Mouse (Mus musculus) bone marrow, adult 2 months (tissue): ENCODE measurements around the gene Fbxw4. TPM values are rescaled to one million over a fixed set of nuclear protein-coding genes. Genes with fewer than 3 reads are reported as not detected.

ENCODE experiments used
- H3K27ac ChIP-seq: fragments of 200-500 bp; 2 replicates; pipeline ENCODE4 v1.5.1; 2012; ENCODE audit warnings: low read depth, mild to moderate bottlenecking, control low read depth, inconsistent platforms, low read length; ENCODE audit not compliant: control insufficient read depth, poor library complexity, insufficient read depth
- H3K4me1 ChIP-seq: fragments of 200-500 bp; 2 replicates; pipeline ENCODE4 v1.6.1; 2011; ENCODE audit warnings: low read length; ENCODE audit not compliant: control insufficient read depth, insufficient read depth
- H3K4me3 ChIP-seq: fragments of 200-500 bp; replicated peaks from 2 replicates; pipeline ENCODE3; 2011; ENCODE audit warnings: mild to moderate bottlenecking, low read depth, low read length, control low read depth; ENCODE audit not compliant: control insufficient read depth
- CTCF ChIP-seq: fragments of 200-500 bp; IDR thresholded peaks from 2 replicates; pipeline ENCODE4 v1.5.1; 2011; ENCODE audit warnings: low read length, control low read depth; ENCODE audit not compliant: control insufficient read depth, insufficient read depth
- POLR2A ChIP-seq: fragments of 200-500 bp; IDR thresholded peaks from 2 replicates; pipeline ENCODE4 v1.6.1; 2011; ENCODE audit warnings: low read depth, mild to moderate bottlenecking, control low read depth, low read length, borderline replicate concordance; ENCODE audit not compliant: control insufficient read depth
- WGBS: fragments of 180-500 bp; shearing (Covaris S2); methylation state at CpG from one replicate; pipeline ENCODE4 v1.1.7; 2018; 5-methylcytosine and 5-hydroxymethylcytosine counted together
- polyA plus RNA-seq: library from polyadenylated mRNA; stranded (reverse); fragments of >200 nt; gene quantifications from 2 replicates; pipeline ENCODE4 v1.2.4, GENCODE M21; 2011; ENCODE audit warnings: low replicate concordance; ENCODE audit not compliant: missing spikeins, insufficient read depth, insufficient read length

Gene Fbxw4
- polyA plus RNA-seq = 22.4 and 26.2 TPM in 2 replicates

DNA sequence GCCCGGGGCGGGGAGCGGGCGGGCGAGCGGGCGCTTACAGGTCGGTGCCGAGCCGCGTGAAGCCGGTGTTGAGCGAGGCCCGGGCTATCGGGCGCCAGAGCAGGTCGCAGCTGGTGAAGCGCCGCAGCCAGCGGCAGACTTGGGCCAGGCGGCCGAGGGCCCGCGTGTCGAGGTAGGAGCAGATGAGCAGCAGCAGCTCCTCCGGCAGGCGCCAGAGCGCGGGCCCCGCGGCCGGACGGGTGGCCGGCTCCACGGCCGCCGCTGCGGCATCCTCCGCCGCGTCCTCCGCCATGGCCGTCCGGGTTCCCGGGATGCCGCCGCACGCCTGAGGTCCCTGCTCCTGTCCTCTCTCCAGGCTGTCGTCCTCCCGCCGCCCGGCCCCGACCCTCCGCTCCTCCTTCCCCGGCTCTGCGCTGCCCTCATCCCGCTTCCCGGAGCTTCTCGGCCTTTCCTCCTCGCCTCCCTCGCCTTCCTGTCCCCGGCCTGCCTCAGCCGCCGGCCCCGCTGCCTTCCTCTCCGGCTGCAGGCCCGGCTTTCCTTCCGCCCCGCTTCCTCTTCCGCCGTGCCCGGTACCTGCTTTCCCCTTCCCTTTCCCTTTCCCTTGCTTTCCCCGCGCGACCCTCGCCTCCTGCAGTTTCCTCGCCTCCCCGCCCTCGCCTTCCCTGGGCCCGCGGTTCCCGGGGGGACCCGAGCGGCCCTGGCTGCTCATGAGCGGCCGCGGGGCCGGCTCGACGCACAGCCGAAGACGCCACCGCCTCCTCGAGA lies at the start of gene Fbxw4:
Gene Fbxw4, minus strand, starts transcription at position 575 of the 765 bp plus-strand sequence.
- peak; percentile 86; the same call in 1 of the 2 replicates for TF ChIP-seq POLR2A
- TF ChIP-seq CTCF = no peak
- under 1% methylated on average over 63 of the region's 94 CpGs for WGBS
- Histone ChIP-seq H3K4me1 (peaks cover 3% of the 10 kb centered on the region), H3K27ac (peak within 1 kb of the TSS; percentile 83), H3K4me3 (peak within 1 kb of the TSS; percentile 72)

DNA sequence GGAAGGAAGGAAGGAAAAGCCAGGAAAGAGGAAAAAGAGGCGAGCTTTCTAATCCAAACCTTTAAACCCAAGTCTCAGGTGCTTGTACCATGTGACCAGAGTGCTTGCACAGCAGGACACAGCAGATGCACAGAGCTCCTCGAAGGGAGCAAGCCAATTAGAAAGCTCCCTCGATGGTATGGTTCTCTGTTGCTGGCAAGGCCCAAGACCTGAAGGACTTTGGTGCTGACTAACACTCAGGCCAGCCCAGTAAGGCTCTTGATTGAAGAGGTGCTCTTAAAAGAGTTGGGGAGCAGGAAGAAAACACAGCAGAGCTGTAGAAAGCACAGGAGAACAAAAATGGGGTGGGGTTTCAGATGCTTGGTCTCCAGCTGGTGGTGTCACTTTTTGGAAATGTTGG lies 48.6 kb upstream of the Fbxw4 start:
- no peak overlapping the region for H3K4me3 ChIP-seq
- no peaks in the 10 kb centered on the region for H3K4me1 ChIP-seq
- no peak overlapping the region for H3K27ac ChIP-seq
- TF ChIP-seq CTCF (no peak), POLR2A (no peak)
- WGBS = 69% methylated on average over 3 of the region's 3 CpGs

DNA sequence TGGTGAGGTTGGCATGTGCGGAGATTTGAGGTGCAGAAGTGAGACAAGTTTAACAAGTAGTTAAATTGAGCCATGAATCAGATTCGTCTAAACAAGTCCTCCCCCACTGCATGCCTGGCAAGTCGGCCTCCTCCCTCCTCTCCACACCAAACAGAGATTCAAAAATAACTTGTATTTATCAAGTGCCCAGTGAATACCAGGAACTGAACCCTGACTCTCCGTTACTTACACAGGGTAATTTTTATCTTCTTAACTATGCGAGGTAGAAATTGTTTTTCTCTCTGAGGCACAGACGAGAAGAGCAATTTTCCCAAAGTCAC lies 36.1 kb upstream of the Fbxw4 start:
- 54% methylated on average over 6 of the region's 6 CpGs for WGBS
- TF ChIP-seq POLR2A = no peak
- TF ChIP-seq CTCF = no peak
- Histone ChIP-seq H3K4me1 (no peaks in the 10 kb centered on the region), H3K4me3 (no peak overlapping the region), H3K27ac (no peak overlapping the region)

DNA sequence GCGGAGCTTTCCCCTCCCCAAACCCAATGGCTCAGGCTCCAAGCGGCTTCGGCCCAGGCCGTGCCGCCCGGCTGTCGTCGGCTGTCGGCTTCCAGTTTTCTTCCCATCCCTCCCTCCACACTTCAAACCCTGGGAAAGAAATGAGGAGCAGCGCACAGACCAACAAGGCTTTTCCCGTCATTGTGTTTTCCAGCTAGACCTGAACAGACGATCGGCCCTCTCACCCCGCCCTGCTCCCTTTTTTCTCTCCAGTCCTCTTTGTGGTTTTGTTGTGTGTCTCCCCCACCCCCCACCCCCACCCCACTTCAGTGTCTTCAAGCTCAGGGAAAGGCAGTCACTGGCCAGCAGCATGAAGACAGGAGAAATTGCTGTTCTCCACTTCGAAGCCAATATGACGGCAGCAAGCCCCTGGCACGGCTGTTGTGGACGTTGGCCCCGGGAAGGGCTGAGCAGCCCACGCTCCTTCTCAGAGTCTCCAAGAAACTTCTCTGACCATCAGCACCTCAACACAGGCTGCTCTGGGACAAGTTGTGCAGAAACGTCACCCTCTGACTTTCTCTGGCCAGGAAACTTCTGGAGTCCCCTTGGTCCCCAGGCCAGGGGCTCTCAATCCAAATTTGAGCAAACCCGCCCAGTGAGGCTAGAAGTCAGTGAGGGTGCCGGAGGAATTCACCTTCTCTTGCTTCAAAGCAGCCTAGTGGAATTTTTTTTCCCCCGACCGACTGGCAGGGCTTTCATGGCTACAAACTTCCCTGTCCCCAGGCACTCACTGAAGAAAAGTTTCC lies 35.6 kb upstream of the Fbxw4 start:
- 47% methylated on average over 25 of the region's 25 CpGs for WGBS
- no peak overlapping the region for H3K27ac ChIP-seq
- no peak overlapping the region for H3K4me3 ChIP-seq
- no peak for TF ChIP-seq POLR2A
- no peaks in the 10 kb centered on the region for H3K4me1 ChIP-seq

DNA sequence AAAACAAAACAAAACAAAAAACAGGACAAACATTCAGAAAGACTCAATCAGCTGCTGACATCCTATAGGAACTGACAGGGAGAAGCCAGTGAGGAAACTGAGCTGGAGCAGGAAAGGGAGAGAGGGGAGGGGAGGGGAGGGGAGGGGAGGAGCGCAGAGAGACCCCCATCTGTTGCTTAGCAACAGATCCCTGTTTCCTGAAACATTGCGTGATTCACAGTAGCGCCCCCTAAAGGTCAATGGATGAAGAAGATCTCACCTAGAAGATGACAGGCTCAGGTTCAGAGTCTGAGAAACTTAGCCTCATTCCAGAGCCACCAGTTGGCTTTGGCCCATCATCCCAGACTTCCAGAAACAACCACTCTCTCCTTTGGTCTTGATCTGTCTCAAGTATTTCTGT lies 33.9 kb upstream of the Fbxw4 start:
- no peak overlapping the region for H3K4me3 ChIP-seq
- 37% methylated on average over 3 of the region's 3 CpGs for WGBS
- no peaks in the 10 kb centered on the region for H3K4me1 ChIP-seq
- no peak overlapping the region for H3K27ac ChIP-seq
- TF ChIP-seq POLR2A (no peak), CTCF (no peak)

DNA sequence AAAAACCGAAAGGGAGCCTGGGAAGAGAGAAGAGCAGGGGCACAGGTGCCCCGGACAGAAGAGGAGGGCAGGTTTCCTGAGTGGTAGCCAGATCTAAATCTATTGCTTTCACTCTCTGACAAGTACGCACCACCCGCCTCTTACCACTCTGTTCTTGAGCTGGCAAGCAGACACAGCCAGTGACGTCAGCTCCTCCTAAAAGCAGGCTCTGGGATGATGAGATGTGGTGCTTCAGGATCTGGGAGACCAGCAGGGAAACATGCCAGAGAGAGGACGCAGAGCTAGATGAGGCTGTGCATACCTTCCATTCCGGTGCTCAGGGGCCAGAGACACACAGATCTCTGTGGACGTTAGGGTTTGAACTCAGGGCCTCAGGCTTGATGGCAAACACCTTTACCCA lies 32.1 kb upstream of the Fbxw4 start:
- H3K4me1 ChIP-seq = no peaks in the 10 kb centered on the region
- 78% methylated on average over 8 of the region's 8 CpGs for WGBS
- no peak overlapping the region for H3K4me3 ChIP-seq
- no peak overlapping the region for H3K27ac ChIP-seq
- TF ChIP-seq POLR2A (no peak), CTCF (no peak)

DNA sequence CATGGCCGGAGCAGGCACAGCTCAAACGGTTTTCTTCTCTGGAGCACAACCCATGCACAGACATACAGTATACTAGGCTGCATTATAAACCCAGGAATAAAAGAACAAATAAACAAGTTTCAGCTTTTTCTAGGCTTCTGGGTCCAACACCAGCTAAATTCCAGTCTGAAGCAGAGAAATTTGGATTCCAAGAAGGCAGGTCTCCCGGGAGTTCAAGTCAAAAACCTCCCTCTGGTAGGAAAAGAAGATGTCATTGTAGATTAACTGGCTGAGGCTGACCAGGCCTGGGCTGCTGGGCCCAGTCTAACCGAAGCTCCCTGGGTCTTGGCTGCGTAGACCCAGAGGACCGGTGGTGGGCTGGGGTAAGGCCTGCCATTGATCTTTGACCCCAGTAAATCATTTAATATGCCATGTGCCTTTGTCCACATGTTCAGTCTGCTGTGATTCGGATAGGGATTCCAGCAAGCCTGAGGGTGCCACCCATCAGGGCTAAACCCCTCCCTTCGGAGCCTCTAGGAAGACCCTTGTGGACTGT lies 31.0 kb upstream of the Fbxw4 start:
- Histone ChIP-seq H3K4me1 (no peaks in the 10 kb centered on the region), H3K4me3 (no peak overlapping the region), H3K27ac (no peak overlapping the region)
- WGBS = 88% methylated on average over 8 of the region's 8 CpGs
- TF ChIP-seq CTCF (no peak), POLR2A (no peak)

DNA sequence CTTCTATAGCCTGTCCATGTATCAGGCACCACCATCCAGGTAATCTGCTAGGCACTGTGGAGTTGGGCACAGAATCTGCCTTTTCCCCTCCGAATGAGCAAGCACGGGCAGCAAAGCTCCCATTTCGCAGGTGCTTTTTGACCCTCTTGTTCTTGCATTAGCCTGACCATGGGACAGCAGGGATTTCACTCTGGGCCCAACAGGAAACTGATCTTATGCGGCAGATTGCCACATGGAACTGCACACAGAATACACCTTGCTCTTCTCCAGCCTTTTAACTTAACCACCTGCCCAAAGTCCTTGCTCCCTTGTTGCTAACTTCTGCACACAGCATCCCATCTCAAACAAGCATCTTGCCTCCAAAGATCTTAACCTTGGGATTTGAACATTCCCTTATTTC lies 26.9 kb upstream of the Fbxw4 start:
- WGBS = 70% methylated on average over 4 of the region's 4 CpGs
- TF ChIP-seq CTCF (no peak), POLR2A (no peak)
- no peak overlapping the region for H3K4me3 ChIP-seq
- no peaks in the 10 kb centered on the region for H3K4me1 ChIP-seq
- H3K27ac ChIP-seq = no peak overlapping the region

DNA sequence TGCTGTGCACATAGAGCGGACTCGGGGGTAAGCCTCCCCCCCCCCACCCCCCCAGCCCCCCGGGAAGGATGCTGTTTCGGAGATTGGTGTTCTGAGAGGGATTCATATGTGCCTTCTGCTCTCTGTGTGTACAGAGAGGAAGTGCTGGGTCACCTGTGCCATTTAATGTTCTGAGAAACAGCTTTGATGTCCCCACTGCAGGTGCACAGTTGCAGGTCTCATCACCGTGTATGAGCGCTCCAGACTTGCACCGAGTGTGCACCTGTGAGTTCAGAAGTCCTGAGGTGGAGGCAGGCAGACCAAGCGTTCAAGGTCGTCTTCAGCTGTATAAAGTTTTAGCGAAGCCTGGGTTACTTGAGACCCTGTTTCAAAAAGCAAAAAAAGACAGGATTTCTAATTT lies 23.6 kb upstream of the Fbxw4 start:
- Histone ChIP-seq H3K27ac (no peak overlapping the region), H3K4me1 (no peaks in the 10 kb centered on the region), H3K4me3 (no peak overlapping the region)
- TF ChIP-seq POLR2A (no peak), CTCF (no peak)
- WGBS = 67% methylated on average over 10 of the region's 10 CpGs
